In the genomic region with DNA sequence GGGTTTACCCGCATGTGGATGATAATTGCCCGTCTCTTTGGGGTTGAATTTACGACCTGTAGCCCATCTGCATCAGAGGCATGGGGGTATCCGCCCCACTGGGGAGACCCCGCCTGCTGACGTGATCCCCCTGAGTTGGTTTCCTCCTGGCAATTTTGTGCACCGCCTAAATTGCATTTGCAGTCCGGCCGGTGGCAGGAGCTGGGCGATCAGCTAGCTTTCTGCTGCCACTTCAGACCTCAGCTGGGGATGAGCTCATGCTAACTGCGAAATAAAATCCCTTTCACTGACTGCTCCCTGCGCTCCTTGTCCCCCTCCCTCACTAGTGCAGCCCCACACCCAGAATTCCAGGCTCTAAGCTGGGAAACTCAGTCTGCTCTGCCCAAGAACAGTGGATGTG, we compare ENCODE assay signal across 8 mouse cellular contexts. TPM values are rescaled to one million over a fixed set of nuclear protein-coding genes. Genes with fewer than 3 reads are reported as not detected.
DNase-seq lines count a peak whose midpoint lies in the region; ATAC-seq lines count a peak whose summit lies in the region.

No protein-coding gene starts in this region.

- no peak for ATAC-seq in heart, embryonic 11.5 days (replicated peaks; ENCODE audit: insufficient number of reproducible peaks, low FRiP score, low TSS enrichment)
- ATAC-seq in forebrain, embryonic 13.5 days = no peak; the same call in 1 of the 2 replicates
- no peak for ATAC-seq in neural tube, embryonic 12.5 days (ENCODE audit: low FRiP score, low read depth)

- H3K9ac ChIP-seq in heart, embryonic 11.5 days (ENCODE audit: low read depth, low read length) = no peak overlapping the region
- peak overlapping the region; percentile 37; the same call in 1 of the 2 replicates for H3K9ac ChIP-seq in forebrain, embryonic 13.5 days
- no peak overlapping the region for H3K9ac ChIP-seq in neural tube, embryonic 12.5 days

- H3K9me3 ChIP-seq in heart, embryonic 11.5 days (replicated peaks; ENCODE audit: control insufficient read depth, low read length) = no peaks in the 10 kb centered on the region
- H3K9me3 ChIP-seq in forebrain, embryonic 13.5 days (replicated peaks) = no peaks in the 10 kb centered on the region
- H3K9me3 ChIP-seq in neural tube, embryonic 12.5 days = no peaks in the 10 kb centered on the region

- H3K27me3 ChIP-seq in heart, embryonic 11.5 days (ENCODE audit: control insufficient read depth, insufficient read depth, low read length) = peaks cover 42% of the 10 kb centered on the region
- peaks cover 31% of the 10 kb centered on the region for H3K27me3 ChIP-seq in forebrain, embryonic 13.5 days
- peaks cover 51% of the 10 kb centered on the region for H3K27me3 ChIP-seq in neural tube, embryonic 12.5 days (replicated peaks)

- no peak overlapping the region for H3K27ac ChIP-seq in heart, embryonic 11.5 days (ENCODE audit: low read depth, low read length)
- H3K27ac ChIP-seq in forebrain, embryonic 13.5 days = no peak overlapping the region
- no peak overlapping the region for H3K27ac ChIP-seq in neural tube, embryonic 12.5 days

- no peak for DNase-seq in heart, adult 9 months (ENCODE audit: low spot score in 2 of 2)
- peak; percentile 52 to 59 for DNase-seq in layer of hippocampus, postnatal 14 days (ENCODE audit: low spot score in 2 of 2)
- no peak for DNase-seq in c-Kit-positive CD71-positive TER-119-positive erythroid progenitor cells, embryonic 14.5 days (ENCODE audit: low spot score)
- no peak for DNase-seq in urinary bladder, postnatal 25 days (ENCODE audit: low spot score)
- DNase-seq in B cell, adult 2 months = no peak

- H3K36me3 ChIP-seq in heart, embryonic 11.5 days (ENCODE audit: control insufficient read depth, insufficient read depth, low read length) = no peaks in the 10 kb centered on the region
- H3K36me3 ChIP-seq in forebrain, embryonic 13.5 days (ENCODE audit: poor library complexity, severe bottlenecking) = no peaks in the 10 kb centered on the region
- H3K36me3 ChIP-seq in neural tube, embryonic 12.5 days = no peaks in the 10 kb centered on the region

- H3K4me3 ChIP-seq in heart, embryonic 11.5 days (ENCODE audit: low read depth, low read length) = no peak overlapping the region
- peak overlapping the region; percentile 66 for H3K4me3 ChIP-seq in forebrain, embryonic 13.5 days
- H3K4me3 ChIP-seq in neural tube, embryonic 12.5 days = peak overlapping the region; percentile 58

- H3K4me1 ChIP-seq in heart, embryonic 11.5 days (ENCODE audit: control insufficient read depth, insufficient read depth, low read length) = no peaks in the 10 kb centered on the region; the same call in 1 of the 2 replicates
- peaks cover 12% of the 10 kb centered on the region for H3K4me1 ChIP-seq in forebrain, embryonic 13.5 days
- H3K4me1 ChIP-seq in neural tube, embryonic 12.5 days = peaks cover 4% of the 10 kb centered on the region; the same call in 1 of the 2 replicates

- 4% methylated on average over 12 of the region's 12 CpGs for WGBS in heart, embryonic 11.5 days (ENCODE audit: insufficient replicate concordance)
- 1% methylated on average over 12 of the region's 12 CpGs for WGBS in forebrain, embryonic 13.5 days
- under 1% methylated on average over 12 of the region's 12 CpGs for WGBS in neural tube, embryonic 12.5 days

- peak overlapping the region; percentile 36 for H3K4me2 ChIP-seq in heart, embryonic 11.5 days
- peak overlapping the region; percentile 95 for H3K4me2 ChIP-seq in forebrain, embryonic 13.5 days
- H3K4me2 ChIP-seq in neural tube, embryonic 12.5 days (replicated peaks) = peak overlapping the region; percentile 93

RNA-seq across cellular contexts. Expression of a gene that starts 1.5 kb away (rescaled TPM):
- 0.59 and 0.62 TPM in 2 replicates for polyA plus RNA-seq in heart, embryonic 11.5 days (2014; fragmentation: Nextera tagmentation; extraction: Ambion mirVana)
- polyA plus RNA-seq in forebrain, embryonic 13.5 days (2015; fragmentation: Nextera tagmentation; extraction: Ambion mirVana) = 3.6 and 4.8 TPM in 2 replicates
- total RNA-seq in layer of hippocampus, postnatal 14 days (2021) = 10 to 100 TPM; 72.2 to 77.5 TPM
- 4.0 and 5.3 TPM in 2 replicates for polyA plus RNA-seq in neural tube, embryonic 12.5 days (2016; fragmentation: Nextera tagmentation; extraction: Ambion mirVana)

Comparison
In these comparisons a context has a peak if more than half of its experiments do, and no peak if none do; other contexts are left out.
1. H3K4me2 ChIP-seq: peak in every context shown above with its lines; median percentile 95 in forebrain, embryonic 13.5 days; 93 in neural tube, embryonic 12.5 days; 36 in heart, embryonic 11.5 days.
2. DNase-seq: peak in layer of hippocampus, postnatal 14 days (2 of 2); none in heart, adult 9 months (0 of 2), c-Kit-positive CD71-positive TER-119-positive erythroid progenitor cells, embryonic 14.5 days (single experiment), urinary bladder, postnatal 25 days (single experiment) and B cell, adult 2 months (0 of 2).